Mouse (Mus musculus) hindbrain, postnatal 0 days (tissue): ENCODE results near the gene Mapkapk2. TPM values are rescaled to one million over a fixed set of nuclear protein-coding genes. Genes with fewer than 3 reads are reported as not detected.
A peak's percentile ranks its signal among the peaks of the same experiment; 100 is the strongest.
"Not testable (repeated sequence)": the region's sequence is repeated elsewhere in the genome, so short reads cannot be mapped to it uniquely, and the experiment has no call there.

Experiments
- ATAC-seq: fragments of 200-750 bp; cut with Nextera tagmentation; 2 replicates; pipeline ENCODE4 v1.8.0; 2017; ENCODE audit warnings: mild to moderate bottlenecking, moderate TSS enrichment, moderate library complexity
- DNase-seq: peaks from one replicate; pipeline ENCODE4 v3.0.0-alpha.2; 2015; ENCODE audit warnings: low spot score
- H3K27ac ChIP-seq: fragments of 300-500 bp; sonication (generic); 2 replicates; pipeline ENCODE4 v1.5.1; 2014; ENCODE audit warnings: mild to moderate bottlenecking
- H3K27me3 ChIP-seq: fragments of 300-500 bp; sonication (generic); 2 replicates; pipeline ENCODE4 v1.6.1; 2014; ENCODE audit warnings: low read length, mixed read lengths; ENCODE audit not compliant: insufficient read depth
- H3K36me3 ChIP-seq: fragments of 300-500 bp; sonication (generic); 2 replicates; pipeline ENCODE4 v1.6.1; 2014; ENCODE audit warnings: low read length, mixed read lengths; ENCODE audit not compliant: insufficient read depth
- H3K4me1 ChIP-seq: fragments of 300-500 bp; sonication (generic); 2 replicates; pipeline ENCODE4 v1.6.1; 2014; ENCODE audit warnings: antibody characterized with exemption, low read length, mixed read lengths; ENCODE audit not compliant: insufficient read depth
- H3K4me2 ChIP-seq: fragments of 300-500 bp; sonication (generic); 2 replicates; pipeline ENCODE4 v1.6.1; 2014; ENCODE audit warnings: low read depth, mild to moderate bottlenecking, low read length, moderate library complexity, mixed read lengths
- H3K4me3 ChIP-seq: fragments of 300-500 bp; sonication (generic); 2 replicates; pipeline ENCODE4 v1.5.1; 2014; ENCODE audit warnings: low read length
- H3K9ac ChIP-seq: fragments of 300-500 bp; sonication (generic); replicated peaks from 2 replicates; pipeline ENCODE4 v1.6.1; 2014; ENCODE audit warnings: mild to moderate bottlenecking, low read length, moderate library complexity, mixed read lengths
- H3K9me3 ChIP-seq: fragments of 300-500 bp; sonication (generic); 2 replicates; pipeline ENCODE4 v1.6.1; 2016; ENCODE audit warnings: low read length, mixed read lengths
- CTCF ChIP-seq: IDR thresholded peaks from 2 replicates; pipeline ENCODE4 v1.5.1; 2016; ENCODE audit warnings: antibody characterized with exemption, control low read depth, low read depth
- WGBS: fragments of 180-500 bp; shearing (Covaris S2); extraction: QIAGEN DNeasy Blood & Tissue Kit; methylation state at CpG from one replicate; pipeline ENCODE4 v1.1.7; 2014; 5-methylcytosine and 5-hydroxymethylcytosine counted together
- polyA plus RNA-seq: library from polyadenylated mRNA; unstranded; fragments of >200 nt; fragmentation: Nextera tagmentation; extraction: Ambion mirVana; gene quantifications from 2 replicates; pipeline ENCODE4 v1.2.1, GENCODE M21; 2015
- total RNA-seq: library from RNA; depleted of rRNA; stranded (reverse); fragments of >200 nt; gene quantifications from 2 replicates; pipeline ENCODE4 v1.2.3, GENCODE M21; 2014; rRNA removed

Gene Mapkapk2
- total RNA-seq = 71.1 and 74.2 TPM in 2 replicates
- 19.7 and 21.2 TPM in 2 replicates for polyA plus RNA-seq

DNA sequence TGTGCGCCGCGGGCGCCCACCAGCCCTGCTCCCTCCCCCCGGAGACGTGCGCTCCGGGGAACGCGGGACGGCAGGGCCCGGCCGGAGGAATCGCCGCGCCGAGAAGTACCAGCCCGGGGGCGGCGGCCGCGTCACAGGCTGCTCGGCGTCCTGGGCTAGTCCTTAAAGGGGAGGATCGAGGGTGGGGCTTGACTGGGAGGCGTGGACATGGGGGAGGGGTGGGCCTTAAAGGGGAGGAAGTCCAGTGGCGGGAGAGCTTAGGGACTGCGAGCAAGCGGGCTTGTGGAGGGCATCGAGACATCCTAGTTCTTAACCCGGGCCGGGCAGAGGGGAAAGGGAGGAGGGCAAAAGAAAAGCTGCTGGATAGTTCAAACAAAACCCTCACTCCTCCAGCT lies at the start of gene Mapkapk2:
TSS of gene Mapkapk2 (minus strand) at position 127 of the 395 bp plus-strand sequence.
- DNase-seq = peak; percentile 96
- H3K27ac ChIP-seq = peak within 1 kb of the TSS; percentile 84
- no peaks in the 10 kb centered on the region for H3K27me3 ChIP-seq
- no peaks in the 10 kb centered on the region for H3K9me3 ChIP-seq
- H3K36me3 ChIP-seq = no peaks in the 10 kb centered on the region
- 0% methylated on average over 23 of the region's 32 CpGs for WGBS
- peak within 1 kb of the TSS; percentile 91 for H3K9ac ChIP-seq
- peak within 1 kb of the TSS; percentile 78 for H3K4me2 ChIP-seq
- peak within 1 kb of the TSS; percentile 90 for H3K4me3 ChIP-seq
- ATAC-seq = peak; percentile 96
- TF ChIP-seq CTCF = no peak
- H3K4me1 ChIP-seq = peaks cover 8% of the 10 kb centered on the region; the same call in 1 of the 2 replicates

DNA sequence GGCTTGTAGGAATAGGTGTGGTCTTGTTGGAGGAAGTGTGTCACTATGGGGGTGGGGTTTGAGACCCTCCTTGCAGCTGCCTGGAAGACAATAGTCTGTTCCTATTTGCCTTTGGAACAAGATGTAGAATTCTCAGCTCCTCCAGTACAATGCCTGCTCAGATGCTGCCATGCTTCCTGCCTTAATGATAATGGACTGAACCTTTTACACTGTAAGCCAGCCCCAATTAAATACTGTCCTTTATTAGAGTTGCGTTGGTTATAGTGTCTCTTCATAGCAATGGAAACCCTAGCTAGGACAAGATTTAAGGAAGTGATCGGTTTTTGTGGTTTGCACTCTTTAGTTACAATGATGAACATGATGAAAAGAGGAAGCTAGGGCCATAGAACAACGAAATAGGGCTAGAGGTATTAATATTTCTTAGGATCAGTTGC lies 48.6 kb upstream of the Mapkapk2 start:
- DNase-seq = no peak
- Histone ChIP-seq H3K27me3 (no peaks in the 10 kb centered on the region), H3K36me3 (no peaks in the 10 kb centered on the region), H3K9ac (no peak overlapping the region), H3K4me3 (no peak overlapping the region), H3K4me2 (no peak overlapping the region), H3K4me1 (no peaks in the 10 kb centered on the region), H3K9me3 (no peaks in the 10 kb centered on the region), H3K27ac (no peak overlapping the region)
- ATAC-seq = no peak
- TF ChIP-seq CTCF = no peak
- 80% methylated on average over 3 of the region's 3 CpGs for WGBS

DNA sequence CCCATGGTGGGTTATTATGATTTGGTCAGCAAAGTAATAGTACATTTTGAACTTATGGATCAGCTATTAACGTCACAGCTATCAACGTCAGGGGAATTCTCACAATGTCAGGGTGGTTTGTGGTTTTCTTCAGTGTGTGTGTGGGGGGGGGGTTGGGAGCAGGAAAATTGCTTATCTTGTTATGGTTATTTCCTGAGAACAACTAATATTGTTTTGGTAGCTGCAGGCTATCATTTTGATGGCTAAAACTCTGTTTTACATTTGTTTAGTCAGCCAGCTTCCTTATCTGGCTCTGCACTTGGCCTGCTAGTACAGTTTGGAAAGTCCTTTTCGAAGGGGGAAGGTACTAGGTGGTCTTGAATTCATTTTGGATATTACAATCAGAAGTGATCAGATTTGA lies 47.6 kb upstream of the Mapkapk2 start:
- not testable (repeated sequence) for H3K4me1 ChIP-seq, H3K4me3 ChIP-seq, H3K9ac ChIP-seq, H3K27me3 ChIP-seq, H3K27ac ChIP-seq, H3K9me3 ChIP-seq, ATAC-seq, DNase-seq, H3K36me3 ChIP-seq, H3K4me2 ChIP-seq
- WGBS = 84% methylated on average over 3 of the region's 3 CpGs

DNA sequence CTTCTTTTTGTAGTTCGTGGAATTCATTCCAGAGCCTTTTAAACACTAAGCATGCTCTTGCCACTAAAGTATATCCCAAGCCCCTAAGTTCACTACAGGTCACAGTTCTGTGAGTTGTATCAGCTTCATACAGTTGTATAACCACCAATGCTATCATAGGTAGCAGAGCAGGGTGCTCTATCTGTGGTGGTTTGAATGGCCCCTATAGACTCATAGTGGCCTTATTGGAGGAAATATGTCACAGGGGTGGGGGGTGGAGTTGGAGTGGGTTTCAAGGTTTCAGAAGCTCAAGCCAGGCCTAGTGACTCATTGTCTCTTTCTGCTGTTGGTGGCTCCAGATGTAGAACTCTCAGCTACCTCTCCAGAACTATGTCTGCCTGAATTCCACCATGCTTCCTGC lies 44.8 kb upstream of the Mapkapk2 start:
- Histone ChIP-seq H3K4me3 (no peak overlapping the region), H3K36me3 (no peaks in the 10 kb centered on the region), H3K9ac (no peak overlapping the region), H3K27ac (no peak overlapping the region), H3K9me3 (no peaks in the 10 kb centered on the region), H3K27me3 (no peaks in the 10 kb centered on the region), H3K4me2 (no peak overlapping the region), H3K4me1 (no peaks in the 10 kb centered on the region)
- WGBS = 88% methylated on average over 1 of the region's 1 CpGs
- ATAC-seq (no peak), DNase-seq (no peak)
- TF ChIP-seq CTCF = no peak

DNA sequence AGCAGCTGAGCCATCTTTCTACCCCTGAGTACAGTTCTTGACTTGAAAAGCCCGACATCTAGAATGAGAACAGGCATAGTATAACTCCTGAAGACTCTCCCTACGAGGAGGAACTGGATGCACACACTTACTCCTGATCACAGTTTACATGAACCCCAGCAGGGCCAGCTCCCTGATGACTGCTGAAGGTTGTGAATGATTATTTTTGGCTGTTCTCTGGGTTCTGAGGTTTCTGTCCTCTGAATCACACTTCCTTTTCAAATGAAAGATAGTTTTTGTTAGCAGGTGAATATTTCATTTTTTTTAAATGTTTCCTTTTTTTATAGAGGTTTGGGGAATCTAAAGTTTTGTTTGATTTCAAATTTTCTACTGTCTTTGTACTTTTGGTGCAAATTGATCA lies 43.8 kb upstream of the Mapkapk2 start:
- H3K4me3 ChIP-seq = no peak overlapping the region
- H3K9ac ChIP-seq = no peak overlapping the region
- WGBS = 56% methylated on average over 2 of the region's 2 CpGs
- H3K9me3 ChIP-seq = no peaks in the 10 kb centered on the region
- TF ChIP-seq CTCF = no peak
- H3K36me3 ChIP-seq = no peaks in the 10 kb centered on the region
- no peaks in the 10 kb centered on the region for H3K27me3 ChIP-seq
- H3K27ac ChIP-seq = no peak overlapping the region
- DNase-seq (no peak), ATAC-seq (no peak)
- 0 out of 2 replicates have a peak, but pooled peaks cover 4% of the 10 kb centered on the region for H3K4me1 ChIP-seq
- no peak overlapping the region for H3K4me2 ChIP-seq

DNA sequence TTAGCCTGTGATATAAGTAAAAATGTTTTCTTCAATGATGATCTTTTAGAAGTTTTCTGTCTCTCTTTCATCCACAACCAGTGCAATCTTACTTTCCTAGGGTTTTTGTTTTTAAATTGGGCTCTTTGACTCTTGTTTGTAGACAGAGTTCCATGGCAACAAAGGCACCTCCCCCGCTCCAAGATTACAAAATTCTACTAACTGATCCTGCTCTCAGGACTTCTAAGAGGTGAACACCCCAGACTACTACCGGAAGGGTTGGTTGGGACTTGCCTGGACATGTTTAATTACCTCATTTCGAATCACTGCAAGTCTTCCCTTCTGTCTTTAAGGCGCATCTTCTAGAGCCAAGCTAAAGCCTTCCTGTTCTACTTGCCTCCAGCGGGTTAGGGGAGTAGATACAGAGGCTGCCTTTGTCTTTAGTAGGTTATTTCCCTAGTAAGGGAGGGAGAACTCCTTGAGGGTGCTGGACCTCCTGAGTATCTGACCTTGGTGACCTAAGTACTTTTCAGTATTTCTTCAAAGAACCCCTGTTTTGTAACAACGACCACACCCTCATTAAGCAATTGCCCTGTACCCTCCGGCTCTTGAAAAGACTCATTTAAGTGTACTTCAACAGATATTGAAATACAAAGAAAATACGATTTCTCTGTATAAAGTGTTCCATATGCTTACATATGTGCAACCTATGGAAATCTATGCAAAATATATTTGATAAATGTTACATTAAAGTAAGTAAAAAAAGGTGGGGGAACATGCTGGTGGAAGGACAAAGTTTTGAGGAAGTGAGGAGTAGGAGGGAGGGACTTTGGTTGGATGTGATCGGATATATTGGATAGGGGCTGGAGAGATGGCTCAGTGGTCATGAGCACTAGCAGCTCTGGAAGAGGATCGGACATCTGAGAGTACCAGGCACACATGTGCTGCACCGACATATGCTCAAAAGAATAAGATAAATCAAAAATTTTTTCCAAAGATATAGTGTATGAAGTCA lies 41.8 kb upstream of the Mapkapk2 start:
- Histone ChIP-seq H3K9me3 (no peaks in the 10 kb centered on the region), H3K27me3 (no peaks in the 10 kb centered on the region), H3K27ac (no peak overlapping the region), H3K9ac (no peak overlapping the region), H3K4me1 (peaks cover 15% of the 10 kb centered on the region), H3K4me3 (peak overlapping the region; percentile 90), H3K36me3 (no peaks in the 10 kb centered on the region), H3K4me2 (peak overlapping the region; percentile 64)
- 82% methylated on average over 11 of the region's 11 CpGs for WGBS
- TF ChIP-seq CTCF = no peak
- no peak for DNase-seq
- no peak for ATAC-seq
